Mouse (Mus musculus) MEL (cell line): Measurements from ENCODE around the gene A630023A22Rik.

Experiments used
- CTCF ChIP-seq, 3 experiments: IDR thresholded peaks in 2 of 3; conservative IDR thresholded peaks in 1 of 3; 2 replicates each; pipeline ENCODE4 v1.5.1; 2011 to 2012; ENCODE audit warnings: low read length in 3 of 3, low read depth in 2 of 3, mild to moderate bottlenecking in 2 of 3, improper control_type of control experiment in 1 of 3, inconsistent platforms in 1 of 3, mixed read lengths in 1 of 3, moderate library complexity in 1 of 3; ENCODE audit not compliant: control insufficient read depth in 1 of 3, insufficient read depth in 1 of 3, poor library complexity in 1 of 3, severe bottlenecking in 1 of 3
- EP300 ChIP-seq, 2 experiments: IDR thresholded peaks; 2 replicates each; pipeline ENCODE4 v1.6.1; 2011; ENCODE audit warnings: improper control_type of control experiment in 2 of 2, low read length in 2 of 2, low read depth in 1 of 2, mild to moderate bottlenecking in 1 of 2
- GATA1 ChIP-seq: IDR thresholded peaks from 2 replicates; pipeline ENCODE4 v1.6.1; 2011; ENCODE audit warnings: low read depth, low read length, improper control_type of control experiment
- KAT2A ChIP-seq: conservative IDR thresholded peaks from 2 replicates; pipeline ENCODE4 v1.6.1; 2012; ENCODE audit warnings: low read depth, low read length, improper control_type of control experiment, inconsistent platforms
- MAFK ChIP-seq: IDR thresholded peaks from 2 replicates; pipeline ENCODE4 v1.6.1; 2011; ENCODE audit warnings: low read depth, mild to moderate bottlenecking, low read length, improper control_type of control experiment, borderline replicate concordance
- MAX ChIP-seq: IDR thresholded peaks from 2 replicates; pipeline ENCODE4 v1.6.1; 2011; ENCODE audit warnings: low read length, improper control_type of control experiment
- POLR2A ChIP-seq, 2 experiments: IDR thresholded peaks; 2 replicates each; pipeline ENCODE4 v1.6.1; 2011 to 2012; ENCODE audit warnings: low read length in 2 of 2, mild to moderate bottlenecking in 2 of 2, control low read depth in 1 of 2, improper control_type of control experiment in 1 of 2, low read depth in 1 of 2, moderate library complexity in 1 of 2; ENCODE audit not compliant: control insufficient read depth in 1 of 2, insufficient read depth in 1 of 2, poor library complexity in 1 of 2
- SIN3A ChIP-seq: IDR thresholded peaks from 2 replicates; pipeline ENCODE4 v1.6.1; 2012; ENCODE audit warnings: low read length, improper control_type of control experiment, inconsistent platforms
- TCF12 ChIP-seq: IDR thresholded peaks from 2 replicates; pipeline ENCODE4 v1.6.1; 2014; ENCODE audit warnings: low read depth, mild to moderate bottlenecking, inconsistent platforms, low read length, improper control_type of control experiment, moderate library complexity
- UBTF ChIP-seq: IDR thresholded peaks from 2 replicates; pipeline ENCODE4 v1.6.1; 2012; ENCODE audit warnings: low read depth, mild to moderate bottlenecking, inconsistent platforms, low read length, improper control_type of control experiment, moderate library complexity, borderline replicate concordance; ENCODE audit not compliant: insufficient read depth
- USF2 ChIP-seq, 2 experiments: IDR thresholded peaks; 2 replicates each; pipeline ENCODE4 v1.6.1; 2011 to 2012; ENCODE audit warnings: improper control_type of control experiment in 2 of 2, low read length in 2 of 2, borderline replicate concordance in 1 of 2, inconsistent platforms in 1 of 2, low read depth in 1 of 2, mild to moderate bottlenecking in 1 of 2; ENCODE audit not compliant: insufficient read depth in 1 of 2
- ZC3H11A ChIP-seq: IDR thresholded peaks from 2 replicates; pipeline ENCODE4 v1.6.1; 2012; ENCODE audit warnings: low read depth, mild to moderate bottlenecking, inconsistent platforms, low read length, improper control_type of control experiment

- TF ChIP-seq MAX: no peak
- TF ChIP-seq USF2 (IDR thresholded peaks at IDR 0.05; ENCODE audit: borderline replicate concordance in 1 of 2, insufficient read depth in 1 of 2, low read depth in 1 of 2, low read length in 2 of 2): no peak
- TF ChIP-seq EP300 (IDR thresholded peaks at IDR 0.05; ENCODE audit: low read depth in 1 of 2, low read length in 2 of 2): no peak
- no peak for TF ChIP-seq MAFK
- TF ChIP-seq TCF12: no peak
- TF ChIP-seq KAT2A: no peak
- TF ChIP-seq CTCF (IDR thresholded peaks at IDR 0.05 in 2 of 3, conservative IDR thresholded peaks at IDR 0.05 in 1 of 3; ENCODE audit: control insufficient read depth in 1 of 3, insufficient read depth in 1 of 3, low read depth in 2 of 3, low read length in 3 of 3, poor library complexity in 1 of 3, severe bottlenecking in 1 of 3): no peak
- TF ChIP-seq GATA1: no peak
- no peak for TF ChIP-seq POLR2A (IDR thresholded peaks at IDR 0.05; ENCODE audit: control insufficient read depth in 1 of 2, insufficient read depth in 1 of 2, low read depth in 1 of 2, low read length in 2 of 2, poor library complexity in 1 of 2)
- TF ChIP-seq UBTF: no peak
- no peak for TF ChIP-seq ZC3H11A
- no peak for TF ChIP-seq SIN3A
Measured at GRCm38 (mm10) chr14:34077222-34077621, 25.3 kb downstream of the A630023A22Rik start.
